ENCODE assay signal across 9 mouse cellular contexts in genomic region chr6:89242371-89243288, GRCm38 (mm10).
DNase-seq lines count a peak whose midpoint lies in the region; ATAC-seq and TF ChIP-seq lines count a peak whose summit lies in the region.
"Had no signal": no experiment of that assay in that cellular context is flagged by ENCODE, and none has a peak within 500 bp of the region (broad histone marks: within the 10 kb centered on the region; RNA-seq: fewer than 3 reads in every experiment).

No protein-coding gene starts in this region.

- 33% methylated on average over 18 of the region's 18 CpGs for WGBS in liver, postnatal 0 days (ENCODE audit: insufficient replicate concordance)
- WGBS in hindbrain, embryonic 11.5 days: 23% methylated on average over 18 of the region's 18 CpGs
- WGBS in limb, embryonic 13.5 days: 24% methylated on average over 18 of the region's 18 CpGs

- no peak for TF ChIP-seq EP300 in liver, postnatal 0 days (IDR thresholded peaks at IDR 0.05; ENCODE audit: low read depth)

- no peak for ATAC-seq in liver, postnatal 0 days
- ATAC-seq in hindbrain, embryonic 11.5 days (ENCODE audit: low FRiP score): peak; percentile 80
- peak; percentile 49; the same call in 1 of the 2 replicates for ATAC-seq in limb, embryonic 13.5 days (ENCODE audit: low FRiP score, low read depth)

- no peaks in the 10 kb centered on the region for H3K36me3 ChIP-seq in liver, postnatal 0 days (replicated peaks; ENCODE audit: insufficient read depth, low read length)
- H3K36me3 ChIP-seq in hindbrain, embryonic 11.5 days (ENCODE audit: control insufficient read depth, insufficient read depth, low read length): no peaks in the 10 kb centered on the region
- H3K36me3 ChIP-seq in limb, embryonic 13.5 days: no peaks in the 10 kb centered on the region

- H3K4me3 ChIP-seq in liver, postnatal 0 days (ENCODE audit: low read depth, low read length): no peak overlapping the region
- H3K4me3 ChIP-seq in hindbrain, embryonic 11.5 days (ENCODE audit: low read depth, low read length): no peak overlapping the region
- no peak overlapping the region for H3K4me3 ChIP-seq in limb, embryonic 13.5 days

- intact Hi-C loops in left cerebral cortex, postnatal 14 days (cut with DNase I): loop anchor here (10.0 kb wide), 1 partner anchor 308 kb away; no protein-coding TSS in a partner anchor

- no peak for TF ChIP-seq CTCF in liver, postnatal 0 days (IDR thresholded peaks at IDR 0.05; ENCODE audit: low read depth)

- H3K4me2 ChIP-seq in liver, postnatal 0 days (ENCODE audit: low read depth, low read length): no peak overlapping the region
- H3K4me2 ChIP-seq in hindbrain, embryonic 11.5 days (replicated peaks; ENCODE audit: low read depth, low read length): no peak overlapping the region
- H3K4me2 ChIP-seq in limb, embryonic 13.5 days (replicated peaks): no peak overlapping the region

- H3K9me3 ChIP-seq in liver, postnatal 0 days (ENCODE audit: low read length): no peaks in the 10 kb centered on the region
- H3K9me3 ChIP-seq in hindbrain, embryonic 11.5 days (ENCODE audit: control insufficient read depth, low read length): no peaks in the 10 kb centered on the region
- H3K9me3 ChIP-seq in limb, embryonic 13.5 days: no peaks in the 10 kb centered on the region

- 0 out of 2 replicates have a peak, but pooled peaks cover 2% of the 10 kb centered on the region for H3K27me3 ChIP-seq in liver, postnatal 0 days (ENCODE audit: insufficient read depth, low read length)
- 0 out of 2 replicates have a peak, but pooled peaks cover 3% of the 10 kb centered on the region for H3K27me3 ChIP-seq in hindbrain, embryonic 11.5 days (ENCODE audit: control insufficient read depth, insufficient read depth, low read length)
- H3K27me3 ChIP-seq in limb, embryonic 13.5 days: peaks cover 22% of the 10 kb centered on the region

- no peak overlapping the region for H3K27ac ChIP-seq in liver, postnatal 0 days (ENCODE audit: low read depth)
- H3K27ac ChIP-seq in hindbrain, embryonic 11.5 days (ENCODE audit: low read depth, low read length): peak overlapping the region; percentile 75
- H3K27ac ChIP-seq in limb, embryonic 13.5 days: no peak overlapping the region
- H3K27ac ChIP-seq: macrophage had no signal

- peak; percentile 13 for DNase-seq in liver
- no peak for DNase-seq in liver, postnatal 0 days
- peak; percentile 66 for DNase-seq in ZHBTc4 (ENCODE audit: low read depth, low spot score)
- peak; percentile 73 for DNase-seq in hindbrain, embryonic 11.5 days (ENCODE audit: low spot score)
- DNase-seq in left cerebral cortex, postnatal 14 days (ENCODE audit: low spot score in 2 of 2): no peak
- no peak for DNase-seq in layer of hippocampus, adult 18-20 months (ENCODE audit: low spot score in 2 of 2)
- no peak for DNase-seq in frontal cortex, postnatal 25 days (ENCODE audit: low spot score in 2 of 2)

- no peaks in the 10 kb centered on the region for H3K4me1 ChIP-seq in liver, postnatal 0 days (ENCODE audit: insufficient read depth)
- H3K4me1 ChIP-seq in hindbrain, embryonic 11.5 days (replicated peaks; ENCODE audit: control insufficient read depth, insufficient read depth, low read length): peaks cover 2% of the 10 kb centered on the region; the same call in 1 of the 2 replicates
- H3K4me1 ChIP-seq in limb, embryonic 13.5 days: peaks cover 6% of the 10 kb centered on the region

- H3K9ac ChIP-seq in liver, postnatal 0 days (replicated peaks): no peak overlapping the region
- H3K9ac ChIP-seq in hindbrain, embryonic 11.5 days (ENCODE audit: low read depth, low read length): no peak overlapping the region
- H3K9ac ChIP-seq in limb, embryonic 13.5 days: no peak overlapping the region

Comparison
In these comparisons a context has a peak if more than half of its experiments do, and no peak if none do; other contexts are left out.
1. DNase-seq: peak in liver (single experiment), ZHBTc4 (single experiment) and hindbrain, embryonic 11.5 days (single experiment); none in liver, postnatal 0 days (single experiment), left cerebral cortex, postnatal 14 days (0 of 2), layer of hippocampus, adult 18-20 months (0 of 2) and frontal cortex, postnatal 25 days (0 of 2).